Mouse (Mus musculus) liver, adult 2 months (tissue): ENCODE data around the gene Mien1. TPM values are rescaled to one million over a fixed set of nuclear protein-coding genes. Genes with fewer than 3 reads are reported as not detected.

Experiments used
- DNase-seq: peaks from one replicate; pipeline ENCODE4 v3.0.0-alpha.2; 2011; ENCODE audit warnings: low read depth, low spot score; ENCODE audit errors: extremely low read depth
- H3K27ac ChIP-seq: fragments of 200-500 bp; replicated peaks from 2 replicates; pipeline ENCODE4 v1.5.1; 2012; ENCODE audit warnings: low read depth, mild to moderate bottlenecking, control low read depth, inconsistent platforms, low read length; ENCODE audit not compliant: insufficient read depth
- H3K27me3 ChIP-seq: fragments of 200-500 bp; 2 replicates; pipeline ENCODE4 v1.6.1; 2012; ENCODE audit warnings: mild to moderate bottlenecking, moderate library complexity, low read length, inconsistent platforms; ENCODE audit not compliant: control insufficient read depth, insufficient read depth
- H3K36me3 ChIP-seq: fragments of 200-500 bp; 2 replicates; pipeline ENCODE4 v1.6.1; 2012; ENCODE audit warnings: low read length, inconsistent platforms; ENCODE audit not compliant: control insufficient read depth, insufficient read depth
- H3K4me1 ChIP-seq: fragments of 200-500 bp; 2 replicates; pipeline ENCODE4 v1.6.1; 2011; ENCODE audit warnings: low read length; ENCODE audit not compliant: control insufficient read depth, insufficient read depth
- H3K4me3 ChIP-seq: fragments of 200-500 bp; 2 replicates; pipeline ENCODE4 v1.5.1; 2011; ENCODE audit warnings: low read depth, mild to moderate bottlenecking, control low read depth, low read length, moderate library complexity; ENCODE audit not compliant: insufficient read depth
- H3K79me2 ChIP-seq: fragments of 200-500 bp; 2 replicates; pipeline ENCODE4 v1.6.1; 2012; ENCODE audit warnings: inconsistent platforms, mild to moderate bottlenecking, low read length, moderate library complexity; ENCODE audit not compliant: control insufficient read depth, insufficient read depth
- H3K9ac ChIP-seq: fragments of 200-500 bp; 2 replicates; pipeline ENCODE4 v1.6.1; 2012; ENCODE audit warnings: low read depth, mild to moderate bottlenecking, control low read depth, inconsistent platforms, low read length
- CTCF ChIP-seq: fragments of 200-500 bp; IDR thresholded peaks from 2 replicates; pipeline ENCODE4 v1.5.1; 2011; ENCODE audit warnings: low read depth, low read length, control low read depth
- POLR2A ChIP-seq: fragments of 200-500 bp; IDR thresholded peaks from 2 replicates; pipeline ENCODE4 v1.6.1; 2011; ENCODE audit warnings: low read length, control low read depth; ENCODE audit not compliant: insufficient read depth; ENCODE audit errors: extremely low read depth
- WGBS: fragments of 180-500 bp; shearing (Covaris S2); methylation state at CpG from one replicate; pipeline ENCODE4 v1.1.7; 2018; 5-methylcytosine and 5-hydroxymethylcytosine counted together
- polyA plus RNA-seq: library from polyadenylated mRNA; depleted of rRNA; stranded (reverse); fragments of >200 nt; gene quantifications from 2 replicates; pipeline ENCODE4 v1.2.3, GENCODE M21; 2012
- total RNA-seq: library from RNA; depleted of rRNA; stranded (reverse); fragments of >200 nt; gene quantifications from 2 replicates; pipeline ENCODE4 v1.2.3, GENCODE M21; 2014

The Mien1 gene
- total and polyA plus RNA-seq, 2 experiments = 62.8 to 75.0 TPM

DNA sequence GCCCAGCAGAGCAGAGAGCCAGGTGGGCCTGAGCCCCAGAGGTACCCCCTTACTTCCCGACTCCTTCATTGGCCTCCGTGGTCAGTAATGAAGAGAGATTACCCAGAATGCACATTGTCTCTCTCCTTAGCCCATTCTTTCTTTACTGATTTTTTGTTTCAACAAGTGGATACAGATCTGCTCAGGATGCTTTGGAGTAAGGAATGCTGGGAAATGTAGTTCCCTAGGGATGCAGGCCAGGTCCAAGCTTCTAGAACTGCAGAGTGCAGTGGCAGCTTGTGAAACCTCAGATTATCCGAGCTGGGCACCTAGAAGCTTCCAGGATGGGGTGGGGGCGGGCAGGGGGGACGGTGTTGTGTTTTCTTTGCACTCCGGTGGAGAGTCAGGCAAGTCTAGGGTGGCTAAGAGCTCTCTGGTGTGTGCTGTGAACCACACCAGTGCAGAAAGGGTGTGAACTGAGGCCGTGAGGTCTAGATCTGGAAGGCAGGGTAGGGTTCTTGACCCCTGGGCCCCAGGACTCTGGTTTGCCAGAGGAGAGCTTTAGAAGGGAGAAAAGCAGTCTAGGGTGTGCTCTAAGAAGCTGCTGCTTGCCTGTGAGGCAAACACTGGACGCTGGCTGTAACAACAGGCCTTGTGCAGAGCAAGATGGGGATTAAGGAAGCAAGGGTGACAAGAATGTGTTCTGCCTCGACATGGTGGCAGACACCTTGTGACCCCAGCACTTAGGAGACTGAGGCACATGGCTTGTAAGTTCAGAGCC lies 6.9 kb downstream of the Mien1 start:
- no peak for DNase-seq
- H3K27me3 ChIP-seq = no peaks in the 10 kb centered on the region
- no peaks in the 10 kb centered on the region for H3K36me3 ChIP-seq
- no peak overlapping the region for H3K9ac ChIP-seq
- H3K79me2 ChIP-seq = no peaks in the 10 kb centered on the region
- no peak overlapping the region for H3K27ac ChIP-seq
- WGBS = 81% methylated on average over 9 of the region's 9 CpGs
- no peak for TF ChIP-seq CTCF
- TF ChIP-seq POLR2A = no peak
- no peak overlapping the region for H3K4me3 ChIP-seq
- no peaks in the 10 kb centered on the region for H3K4me1 ChIP-seq

GRCm38 (mm10) chr11:98428436-98428835 lies 10.4 kb downstream of the Mien1 start:
- no peaks in the 10 kb centered on the region for H3K27me3 ChIP-seq
- no peaks in the 10 kb centered on the region for H3K4me1 ChIP-seq
- no peak overlapping the region for H3K27ac ChIP-seq
- H3K9ac ChIP-seq = no peak overlapping the region
- H3K36me3 ChIP-seq = no peaks in the 10 kb centered on the region
- H3K4me3 ChIP-seq = no peak overlapping the region
- 90% methylated on average over 5 of the region's 5 CpGs for WGBS
- TF ChIP-seq CTCF (no peak), POLR2A (no peak)
- no peaks in the 10 kb centered on the region for H3K79me2 ChIP-seq
- no peak for DNase-seq

- H3K27me3 ChIP-seq = no peaks in the 10 kb centered on the region
- no peaks in the 10 kb centered on the region for H3K4me1 ChIP-seq
- peak; percentile 15 for DNase-seq
- no peak overlapping the region for H3K9ac ChIP-seq
- H3K79me2 ChIP-seq = no peaks in the 10 kb centered on the region
- no peak overlapping the region for H3K27ac ChIP-seq
- TF ChIP-seq POLR2A (no peak), CTCF (no peak)
- no peaks in the 10 kb centered on the region for H3K36me3 ChIP-seq
- WGBS = 64% methylated on average over 7 of the region's 7 CpGs
- no peak overlapping the region for H3K4me3 ChIP-seq
These were observed 12.2 kb downstream of the Mien1 start for GRCm38 (mm10) chr11:98426592-98426991.

DNA sequence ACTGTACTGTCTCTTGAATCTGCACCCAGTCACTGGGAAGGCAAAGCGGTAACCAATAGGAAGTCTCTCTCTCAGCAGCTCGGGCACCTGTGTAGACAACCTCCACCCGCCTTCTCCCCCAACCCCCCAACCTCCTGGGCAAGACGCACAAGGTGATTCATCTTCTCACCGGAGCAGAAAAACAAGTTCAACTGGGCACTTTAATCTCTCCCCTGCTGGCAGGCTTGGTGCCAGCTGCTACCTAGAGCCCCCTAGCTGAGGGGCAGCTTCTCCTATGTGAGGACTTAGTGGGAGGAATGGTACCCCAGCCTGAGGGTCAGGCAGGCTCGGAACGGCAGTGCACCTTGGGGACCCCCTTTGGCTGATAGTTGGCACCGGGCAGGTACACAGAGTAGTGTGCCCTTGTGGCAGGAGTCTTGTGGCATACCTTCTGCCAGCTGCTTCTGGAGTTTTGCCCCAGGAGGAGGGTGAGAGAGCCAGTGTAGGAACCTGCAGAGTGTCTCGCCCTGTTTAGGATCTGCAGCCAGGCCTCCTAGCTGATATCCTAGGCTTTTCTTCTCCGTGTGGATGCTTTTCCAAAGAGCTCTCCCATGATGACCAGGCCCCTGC lies 19.7 kb downstream of the Mien1 start:
- Histone ChIP-seq H3K27me3 (no peaks in the 10 kb centered on the region), H3K27ac (no peak overlapping the region), H3K9ac (no peak overlapping the region), H3K36me3 (no peaks in the 10 kb centered on the region), H3K79me2 (no peaks in the 10 kb centered on the region), H3K4me1 (no peaks in the 10 kb centered on the region), H3K4me3 (no peak overlapping the region)
- no peak for TF ChIP-seq CTCF
- no peak for TF ChIP-seq POLR2A
- WGBS = 93% methylated on average over 10 of the region's 10 CpGs
- DNase-seq = no peak

DNA sequence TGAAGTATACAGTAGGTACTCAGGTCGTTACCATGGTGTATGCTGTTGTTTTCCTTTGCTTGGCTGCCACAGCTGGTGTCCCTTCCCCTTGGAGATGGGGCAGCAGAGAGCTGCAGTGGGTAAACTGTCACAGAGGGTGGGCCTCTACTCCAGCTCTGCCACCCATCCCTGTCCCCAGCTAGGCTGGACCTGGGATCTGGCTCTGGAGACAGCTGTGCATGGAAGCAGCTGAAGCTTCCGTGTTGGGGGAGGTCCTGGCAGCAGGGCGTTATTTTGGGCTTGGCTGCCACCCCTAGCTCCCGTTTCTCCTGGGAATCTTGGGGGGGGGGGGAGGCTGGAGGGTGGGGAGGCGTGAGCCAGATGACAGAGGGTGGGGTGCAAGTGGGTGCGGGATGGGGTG lies 20.5 kb downstream of the Mien1 start:
- Histone ChIP-seq H3K27ac (no peak overlapping the region), H3K4me3 (no peak overlapping the region), H3K36me3 (no peaks in the 10 kb centered on the region), H3K9ac (no peak overlapping the region), H3K4me1 (no peaks in the 10 kb centered on the region), H3K27me3 (no peaks in the 10 kb centered on the region), H3K79me2 (no peaks in the 10 kb centered on the region)
- 76% methylated on average over 5 of the region's 6 CpGs for WGBS
- no peak for DNase-seq
- TF ChIP-seq CTCF (no peak), POLR2A (no peak)

GRCm38 (mm10) chr11:98417074-98417473 lies 21.7 kb downstream of the Mien1 start:
- WGBS = 83% methylated on average over 1 of the region's 1 CpGs
- H3K27me3 ChIP-seq = peaks cover 8% of the 10 kb centered on the region
- H3K27ac ChIP-seq = no peak overlapping the region
- H3K79me2 ChIP-seq = peaks cover 3% of the 10 kb centered on the region; the same call in 1 of the 2 replicates
- no peak overlapping the region for H3K9ac ChIP-seq
- H3K4me1 ChIP-seq = no peaks in the 10 kb centered on the region
- H3K36me3 ChIP-seq = no peaks in the 10 kb centered on the region
- H3K4me3 ChIP-seq = no peak overlapping the region
- TF ChIP-seq POLR2A = no peak
- no peak for TF ChIP-seq CTCF
- DNase-seq = no peak
